Mouse (Mus musculus) spleen, adult 18-20 months (tissue): ENCODE measurements around the gene Il2rg.

ENCODE experiments used
- DNase-seq, 2 experiments: peaks; one replicate each; pipeline ENCODE4 v3.0.0; 2022; ENCODE audit warnings: mixed read lengths in 2 of 2

The Il2rg gene

DNA sequence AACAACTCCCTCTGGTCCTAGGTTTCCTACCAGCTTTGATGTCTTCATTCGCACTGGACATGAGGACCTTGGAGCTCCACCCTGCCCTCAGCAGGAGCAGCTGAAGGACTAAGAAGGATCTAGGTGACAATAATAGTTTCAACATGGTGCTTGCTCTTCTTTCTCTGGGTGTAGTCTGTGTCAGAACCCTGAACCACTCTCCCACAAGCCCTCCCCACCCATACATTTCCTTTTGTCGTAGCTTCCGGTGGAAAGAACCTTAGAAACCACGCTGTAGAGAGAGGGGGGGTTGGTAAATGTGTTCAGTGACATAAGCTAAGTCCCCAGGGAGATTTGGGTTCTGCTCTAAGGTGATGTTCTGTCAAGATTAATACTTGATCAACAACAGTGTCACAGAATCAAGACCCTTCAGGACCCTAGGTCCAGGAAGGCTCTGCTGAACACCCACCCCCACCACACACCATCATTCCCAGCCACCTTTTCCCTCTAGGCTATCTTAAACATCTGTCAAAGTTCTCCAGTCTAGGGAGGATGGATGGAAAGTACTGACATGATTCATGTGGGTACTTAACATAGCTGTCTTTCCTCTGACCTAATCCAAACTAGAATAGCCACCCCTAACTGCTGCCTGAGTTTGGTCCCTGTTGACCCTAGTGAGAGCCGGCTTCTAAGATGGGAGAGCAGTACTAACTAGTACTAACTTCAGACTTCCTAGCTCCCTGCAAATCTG is at the start of gene Il2rg:
Il2rg (minus strand) TSS at position 231 of the 730 bp plus-strand sequence.
- DNase-seq = peak; percentile 34 to 35

GRCm38 (mm10) chrX:101313625-101314359 is 45.7 kb upstream of the Il2rg start:
- no peak for DNase-seq

DNA sequence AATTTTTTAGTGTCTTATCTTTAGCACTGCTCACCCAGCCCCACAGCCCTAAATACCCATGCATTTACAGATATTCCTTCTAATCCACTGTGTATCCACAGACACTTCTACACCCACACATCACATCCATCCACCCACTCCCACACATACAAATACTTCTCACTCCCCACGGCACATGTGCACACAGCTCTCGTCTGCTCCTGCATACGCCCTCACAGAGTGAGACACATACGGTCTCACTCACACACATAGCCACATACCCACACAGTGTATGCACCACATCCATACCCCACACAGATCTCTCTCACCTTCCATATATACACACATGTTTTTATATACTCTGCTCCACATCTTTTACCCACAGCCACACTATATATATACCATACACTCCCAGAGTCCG is 41.2 kb upstream of the Il2rg start:
- no peak for DNase-seq

- no peak for DNase-seq
Measured at GRCm38 (mm10) chrX:101304646-101305045, 36.6 kb upstream of the Il2rg start.

GRCm38 (mm10) chrX:101301654-101302053 is 33.6 kb upstream of the Il2rg start:
- no peak for DNase-seq

DNA sequence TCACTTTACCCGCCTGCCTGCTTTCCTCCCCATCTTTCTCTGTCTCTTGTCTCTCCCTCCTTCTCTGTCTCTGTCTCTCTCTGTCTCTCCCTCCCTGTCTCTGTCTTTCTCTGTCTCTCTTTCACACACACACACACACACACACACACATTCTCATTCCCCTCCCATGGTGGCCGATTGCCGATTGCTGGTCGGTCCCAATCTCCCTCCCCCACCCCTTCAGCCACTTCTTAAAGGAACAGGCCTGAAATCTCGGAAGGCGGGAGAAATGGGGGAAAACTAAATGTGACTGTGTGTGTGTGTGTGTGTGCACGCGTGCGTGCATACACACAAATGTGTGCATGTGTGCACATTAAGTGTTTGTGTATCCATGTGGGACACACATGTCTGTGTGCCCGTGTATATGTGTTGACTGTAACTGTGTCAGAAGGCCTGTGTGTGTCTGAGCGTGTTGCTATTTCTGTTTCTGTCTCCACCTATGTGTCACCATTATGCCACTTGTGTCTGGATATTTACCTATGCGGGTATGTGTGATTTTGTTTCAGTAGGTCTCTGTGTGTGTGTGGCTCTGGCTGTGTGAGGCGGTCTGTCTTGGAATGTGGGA is 32.5 kb upstream of the Il2rg start:
- no peak for DNase-seq

- DNase-seq = no peak
Measured at GRCm38 (mm10) chrX:101299473-101300426, 31.7 kb upstream of the Il2rg start.

DNA sequence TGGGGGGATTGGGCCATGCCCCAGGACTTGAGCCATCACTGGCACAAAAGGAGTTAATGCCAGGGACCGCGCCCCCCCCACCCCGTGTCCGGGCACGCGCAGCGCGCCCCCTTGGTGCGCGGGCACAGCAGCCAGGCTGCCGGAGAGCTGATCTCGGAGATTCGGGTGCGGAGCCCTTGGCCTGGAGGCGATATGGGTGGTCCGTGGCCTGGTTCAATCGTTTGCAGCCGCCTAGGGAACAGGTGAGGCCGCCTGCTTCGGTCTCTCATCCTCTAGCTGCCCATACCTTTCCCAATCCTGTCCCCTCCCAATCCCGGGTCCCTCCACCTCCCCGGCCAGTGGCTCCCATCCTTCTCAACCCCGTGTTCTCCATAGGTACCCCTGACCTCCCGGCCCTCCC is 31.0 kb upstream of the Il2rg start, which contains the start of gene Nlgn3:
Nlgn3 (plus strand) TSS at position 114 of the 400 bp plus-strand sequence.
- DNase-seq = no peak

GRCm38 (mm10) chrX:101290111-101290510 is 22.1 kb upstream of the Il2rg start:
- DNase-seq = no peak

GRCm38 (mm10) chrX:101289037-101289436 is 21.0 kb upstream of the Il2rg start:
- no peak for DNase-seq

DNA sequence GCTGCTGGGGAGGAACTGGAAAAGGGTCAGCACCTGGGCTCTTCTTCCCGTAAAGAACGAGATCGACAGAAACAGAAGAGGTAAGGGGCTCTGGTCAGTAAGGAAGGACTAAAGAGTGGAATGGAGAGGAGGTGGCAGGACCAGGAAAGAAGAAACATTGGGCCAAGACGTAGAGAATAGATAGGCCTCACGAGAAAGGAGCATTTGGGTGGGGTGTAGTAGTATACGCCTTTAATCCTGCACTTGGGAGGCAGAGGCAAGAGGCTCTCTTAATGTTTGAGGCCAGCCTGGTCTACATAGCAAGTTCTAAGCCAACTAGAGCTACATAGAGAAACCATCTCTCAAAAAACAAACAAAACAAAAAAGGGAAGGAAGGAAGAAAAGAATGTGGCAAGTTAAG is 20.4 kb upstream of the Il2rg start:
- DNase-seq = no peak

DNA sequence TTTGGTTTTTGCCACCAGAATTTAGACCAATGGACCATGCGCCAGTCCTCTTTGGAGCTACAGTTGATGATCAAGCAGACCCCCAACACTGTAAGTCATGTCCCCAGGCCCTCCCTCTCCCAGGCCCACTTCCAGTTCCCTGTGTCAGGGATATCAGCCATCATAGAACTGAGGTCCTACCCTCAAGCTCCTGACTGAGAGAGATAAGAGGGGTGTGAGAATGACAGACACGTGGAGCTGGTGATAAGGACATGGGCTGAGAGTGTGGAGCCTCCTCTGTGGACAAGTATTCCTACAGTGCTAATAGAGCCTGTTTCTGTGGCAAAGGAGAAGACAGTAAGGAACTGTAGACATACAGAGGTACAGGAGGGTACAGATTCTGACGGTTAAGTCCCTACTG is 19.5 kb upstream of the Il2rg start:
- DNase-seq = no peak

GRCm38 (mm10) chrX:101285953-101286670 is 18.1 kb upstream of the Il2rg start:
- DNase-seq = no peak

GRCm38 (mm10) chrX:101285534-101285933 is 17.5 kb upstream of the Il2rg start:
- peak; percentile 36 to 62 for DNase-seq

GRCm38 (mm10) chrX:101282813-101283212 is 14.8 kb upstream of the Il2rg start:
- no peak for DNase-seq

DNA sequence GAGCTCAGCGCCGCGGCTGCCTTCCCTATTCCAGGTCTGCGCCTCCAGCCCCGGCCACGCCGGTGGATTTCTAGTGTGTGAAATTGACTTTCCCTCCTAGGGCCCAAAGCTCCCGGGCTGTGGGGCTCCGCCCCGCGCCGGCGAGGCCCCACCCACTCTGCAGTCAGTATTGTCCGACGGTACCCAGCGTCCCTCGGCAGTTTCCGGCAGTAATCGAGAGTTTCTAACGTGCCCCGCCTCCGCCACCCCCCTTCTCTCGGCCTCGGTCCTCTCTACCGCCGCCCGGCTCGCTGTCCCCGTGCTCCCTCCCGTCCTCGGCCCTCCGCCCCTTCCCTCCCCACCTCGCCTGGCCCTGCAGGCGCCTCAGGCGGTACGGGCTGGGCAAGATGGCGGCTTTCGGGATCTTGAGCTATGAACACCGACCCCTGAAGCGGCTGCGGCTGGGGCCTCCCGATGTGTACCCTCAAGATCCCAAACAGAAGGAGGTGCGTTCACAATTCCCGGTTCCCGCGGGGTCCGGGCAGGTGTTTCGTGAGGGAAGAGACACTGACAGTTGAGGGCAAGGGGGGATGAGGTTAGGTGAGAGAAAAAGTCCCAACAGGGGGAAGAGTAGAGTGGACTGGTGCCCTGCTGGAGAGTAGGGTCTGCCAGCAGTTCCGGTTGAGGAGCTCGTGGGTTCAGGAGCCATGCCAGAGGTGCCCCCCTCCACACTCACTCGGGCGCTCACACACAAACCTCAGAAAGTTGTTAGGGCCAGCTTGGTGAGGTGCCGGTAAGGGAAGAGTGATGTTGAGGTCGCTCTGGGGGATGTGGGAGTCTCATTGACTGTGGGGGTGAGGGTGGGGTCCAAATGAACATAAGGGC is 6.1 kb upstream of the Il2rg start, which contains the start of gene Med12:
Med12 (plus strand) TSS at position 156 of the 864 bp plus-strand sequence.
- peak; percentile 87 to 89 for DNase-seq

- no peak for DNase-seq
Measured at GRCm38 (mm10) chrX:101273410-101273809, 5.4 kb upstream of the Il2rg start.

DNA sequence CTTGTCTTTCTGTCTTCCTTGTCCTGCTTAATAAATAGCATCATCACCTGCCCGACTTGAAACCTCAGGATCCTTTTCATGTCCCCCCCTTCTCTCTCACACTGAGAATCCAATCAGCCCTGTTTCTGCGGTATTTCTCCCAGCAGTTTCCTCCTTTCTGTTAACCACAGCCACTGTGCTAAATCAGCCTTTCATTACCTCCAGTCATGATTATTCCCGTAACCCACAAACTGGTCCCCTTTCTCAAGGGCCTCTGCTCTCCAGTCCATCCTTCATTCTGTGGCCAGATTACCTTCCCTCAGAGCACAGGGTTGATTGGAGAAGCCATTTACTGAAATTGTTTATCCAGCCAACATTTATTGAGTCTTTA is 685 bp upstream of the Il2rg start, which contains the start of gene Gm20489:
Gm20489 (minus strand) TSS at position 269 of the 370 bp plus-strand sequence.
- DNase-seq = no peak

- no peak for DNase-seq
Measured at GRCm38 (mm10) chrX:101266631-101267030, 1.4 kb downstream of the Il2rg start.

DNA sequence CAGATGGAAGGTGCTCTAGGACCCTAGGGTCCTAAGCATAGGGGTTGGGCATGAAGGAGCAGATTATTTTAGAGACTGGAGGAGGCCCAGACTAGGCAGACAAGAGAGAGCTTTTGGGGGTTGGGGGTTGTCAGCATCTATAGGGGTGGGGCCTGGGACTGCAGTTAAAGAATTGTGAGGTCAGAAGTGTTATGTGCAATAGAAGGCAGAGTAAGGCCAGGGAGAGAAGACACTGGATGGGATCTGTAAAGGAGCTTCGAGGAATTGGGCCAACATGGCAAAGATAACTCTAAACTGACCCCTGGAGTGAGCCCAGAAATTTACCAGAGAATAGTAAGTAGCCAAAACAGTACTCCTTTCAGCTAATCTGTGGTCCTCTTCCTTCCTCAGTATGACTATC is 4.2 kb downstream of the Il2rg start, which contains the start of gene Gm614:
Gm614 (minus strand) TSS at position 101 of the 400 bp plus-strand sequence.
- no peak for DNase-seq
